Mouse (Mus musculus) cerebellum, adult 2 months (tissue): ENCODE data around the gene Mtnr1b. TPM values are rescaled to one million over a fixed set of nuclear protein-coding genes. Genes with fewer than 3 reads are reported as not detected.

Experiments
- DNase-seq, 2 experiments: peaks; one replicate each; pipeline ENCODE4 v3.0.0; 2021
- H3K27ac ChIP-seq: fragments of 200-500 bp; 2 replicates; pipeline ENCODE4 v1.5.1; 2012; ENCODE audit warnings: low read length, control low read depth, inconsistent platforms; ENCODE audit not compliant: insufficient read depth
- H3K27me3 ChIP-seq: fragments of 200-500 bp; 2 replicates; pipeline ENCODE4 v1.6.1; 2012; ENCODE audit warnings: inconsistent platforms, mild to moderate bottlenecking, low read length, moderate library complexity; ENCODE audit not compliant: control insufficient read depth, insufficient read depth
- H3K4me1 ChIP-seq: fragments of 200-500 bp; 2 replicates; pipeline ENCODE4 v1.6.1; 2011; ENCODE audit warnings: low read length; ENCODE audit not compliant: control insufficient read depth, insufficient read depth
- H3K4me3 ChIP-seq: fragments of 200-500 bp; replicated peaks from 2 replicates; pipeline ENCODE3; 2011; ENCODE audit warnings: mild to moderate bottlenecking, low read depth, low read length, control low read depth; ENCODE audit not compliant: insufficient read depth
- CTCF ChIP-seq: fragments of 200-500 bp; IDR thresholded peaks from 2 replicates; pipeline ENCODE4 v1.5.1; 2011; ENCODE audit warnings: low read depth, mild to moderate bottlenecking, control low read depth, low read length, moderate library complexity, borderline replicate concordance; ENCODE audit not compliant: insufficient read depth
- POLR2A ChIP-seq: fragments of 200-500 bp; IDR thresholded peaks from 2 replicates; pipeline ENCODE4 v1.6.1; 2011; ENCODE audit warnings: low read length, control low read depth, borderline replicate concordance; ENCODE audit not compliant: insufficient read depth
- WGBS: fragments of 180-500 bp; shearing (Covaris S2); methylation state at CpG from one replicate; pipeline ENCODE4 v1.1.7; 2018; 5-methylcytosine and 5-hydroxymethylcytosine counted together
- polyA plus RNA-seq: library from polyadenylated mRNA; depleted of rRNA; stranded (reverse); fragments of >200 nt; gene quantifications from 2 replicates; pipeline ENCODE4 v1.2.3, GENCODE M21; 2012

Gene Mtnr1b
- polyA plus RNA-seq, 1 experiment: not detected

- TF ChIP-seq POLR2A (no peak), CTCF (no peak)
- Histone ChIP-seq H3K4me1 (no peaks in the 10 kb centered on the region), H3K27ac (no peak overlapping the region), H3K27me3 (no peaks in the 10 kb centered on the region), H3K4me3 (no peak overlapping the region)
- no peak for DNase-seq
- 67% methylated on average over 5 of the region's 5 CpGs for WGBS
These were observed 12.4 kb upstream of the Mtnr1b start for GRCm38 (mm10) chr9:15886756-15887155.

GRCm38 (mm10) chr9:15880754-15881153 is 6.4 kb upstream of the Mtnr1b start:
- H3K4me1 ChIP-seq: no peaks in the 10 kb centered on the region
- H3K27me3 ChIP-seq: no peaks in the 10 kb centered on the region
- no peak overlapping the region for H3K27ac ChIP-seq
- no peak overlapping the region for H3K4me3 ChIP-seq
- DNase-seq: no peak
- TF ChIP-seq CTCF: no peak
- no peak for TF ChIP-seq POLR2A

DNA sequence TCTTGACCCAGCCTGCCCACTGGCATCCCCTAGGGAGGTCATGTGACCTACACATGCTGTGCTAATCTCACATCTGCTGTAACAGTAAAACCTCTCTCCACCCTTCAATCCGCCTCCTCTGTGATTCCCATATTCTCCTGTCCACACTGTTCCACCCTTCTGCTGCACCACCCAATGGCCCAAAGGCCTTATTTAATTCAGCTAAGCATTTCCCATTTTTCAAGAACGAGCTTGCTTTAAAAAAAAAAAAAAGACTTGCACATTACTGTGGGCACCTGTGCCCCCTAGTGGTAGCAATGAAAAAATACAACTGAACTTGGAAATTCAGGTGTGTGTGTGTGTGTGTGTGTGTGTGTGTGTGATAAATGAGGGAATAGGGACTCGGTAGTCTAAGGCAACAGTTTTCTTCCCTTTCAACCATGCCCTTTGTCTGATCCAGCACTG is 5.8 kb upstream of the Mtnr1b start:
- TF ChIP-seq CTCF (no peak; the same call in 1 of the 2 replicates), POLR2A (no peak)
- no peaks in the 10 kb centered on the region for H3K4me1 ChIP-seq
- H3K27ac ChIP-seq: no peak overlapping the region
- H3K27me3 ChIP-seq: no peaks in the 10 kb centered on the region
- H3K4me3 ChIP-seq: no peak overlapping the region
- WGBS: 16% methylated on average over 3 of the region's 3 CpGs
- peak in 1 of 2 experiments; percentile 9 for DNase-seq

DNA sequence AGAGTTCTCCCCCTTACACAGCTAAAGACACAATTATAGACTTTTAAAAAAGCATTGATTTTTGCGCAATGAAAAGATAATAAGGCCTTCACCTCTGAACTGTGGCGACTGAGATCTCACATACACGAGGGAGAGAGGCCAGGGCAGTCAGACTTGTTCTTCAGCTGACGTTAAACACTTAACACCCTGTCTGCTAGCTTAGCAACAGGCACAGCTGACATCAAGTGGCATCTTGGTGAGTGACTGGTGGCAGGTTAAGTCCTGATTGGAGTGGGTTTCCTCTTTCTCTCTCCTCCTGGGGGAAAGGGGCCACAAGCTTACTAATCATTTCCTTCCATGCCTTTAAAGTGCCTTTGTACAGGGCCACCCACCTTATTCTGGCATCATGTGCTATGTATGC is 4.3 kb downstream of the Mtnr1b start:
- H3K4me1 ChIP-seq: no peaks in the 10 kb centered on the region; the same call in 1 of the 2 replicates
- no peaks in the 10 kb centered on the region; the same call in 1 of the 2 replicates for H3K27me3 ChIP-seq
- no peak overlapping the region for H3K27ac ChIP-seq
- no peak for DNase-seq
- TF ChIP-seq POLR2A (no peak), CTCF (no peak)
- H3K4me3 ChIP-seq: no peak overlapping the region
- WGBS: 73% methylated on average over 4 of the region's 4 CpGs

GRCm38 (mm10) chr9:15869456-15869855 is 4.9 kb downstream of the Mtnr1b start:
- H3K4me1 ChIP-seq: no peaks in the 10 kb centered on the region; the same call in 1 of the 2 replicates
- 53% methylated on average over 4 of the region's 4 CpGs for WGBS
- TF ChIP-seq POLR2A (no peak), CTCF (no peak)
- DNase-seq: no peak
- no peak overlapping the region for H3K27ac ChIP-seq
- H3K4me3 ChIP-seq: no peak overlapping the region
- H3K27me3 ChIP-seq: no peaks in the 10 kb centered on the region; the same call in 1 of the 2 replicates

DNA sequence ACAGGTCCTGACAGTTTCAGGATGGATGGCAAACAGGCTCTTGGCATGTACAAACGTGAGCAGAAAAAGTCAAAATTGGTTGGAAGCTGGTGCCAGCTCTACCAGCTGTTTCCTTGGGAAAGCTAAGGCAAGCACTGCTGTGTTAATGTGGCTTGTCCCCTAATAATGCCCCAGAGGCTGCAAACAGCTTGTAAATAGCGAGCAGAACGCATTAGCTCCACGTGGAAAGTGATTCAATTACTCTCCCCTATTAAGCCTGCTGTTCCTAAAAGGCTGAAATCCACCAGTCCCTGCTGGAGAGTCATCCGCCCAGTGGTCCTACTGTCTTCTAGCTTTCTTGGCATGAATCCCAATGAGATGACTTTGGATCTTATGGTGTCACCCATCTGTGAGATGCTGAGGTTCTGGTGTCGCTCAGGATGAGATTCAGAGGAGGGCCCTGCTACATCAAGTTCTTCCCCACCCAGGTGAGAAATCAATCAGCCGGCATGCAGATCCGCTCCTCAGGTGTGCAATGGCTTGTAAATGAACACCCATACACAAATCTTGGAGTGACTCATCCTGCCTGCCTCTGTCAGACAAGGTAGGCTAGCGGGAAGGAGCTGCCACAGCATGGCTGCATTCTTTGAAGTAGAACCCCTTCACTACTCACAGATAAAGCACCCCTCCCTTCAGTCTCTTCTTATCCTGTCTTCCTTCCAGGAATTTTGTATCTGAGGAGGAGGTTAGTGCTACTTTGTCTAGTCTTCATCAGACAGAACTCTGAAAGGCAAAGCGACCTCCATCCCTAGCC is 7.9 kb downstream of the Mtnr1b start:
- H3K27me3 ChIP-seq: no peaks in the 10 kb centered on the region; the same call in 1 of the 2 replicates
- H3K4me3 ChIP-seq: no peak overlapping the region
- H3K4me1 ChIP-seq: no peaks in the 10 kb centered on the region; the same call in 1 of the 2 replicates
- TF ChIP-seq POLR2A (no peak), CTCF (no peak)
- 24% methylated on average over 10 of the region's 10 CpGs for WGBS
- H3K27ac ChIP-seq: no peak overlapping the region
- no peak for DNase-seq

DNA sequence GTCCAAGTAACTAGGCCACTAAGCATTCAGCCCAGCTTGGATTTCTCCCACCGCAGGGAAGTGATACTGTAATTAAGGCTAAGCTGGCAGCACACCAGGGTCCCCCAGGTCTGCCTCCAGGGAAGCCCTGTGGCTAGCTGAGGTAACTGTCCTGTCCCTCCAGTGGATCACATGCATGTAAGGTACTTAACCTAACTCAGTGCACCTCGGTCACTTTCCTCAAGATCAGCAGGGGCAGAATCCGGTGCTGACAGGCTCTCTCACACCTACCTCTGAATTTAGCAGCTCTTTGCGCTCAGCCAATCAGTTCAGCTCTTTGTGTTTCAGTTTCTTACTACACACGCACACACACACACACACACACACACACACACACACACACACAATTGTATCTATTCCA is 13.0 kb downstream of the Mtnr1b start:
- H3K27ac ChIP-seq: no peak overlapping the region
- H3K4me1 ChIP-seq: no peaks in the 10 kb centered on the region
- 60% methylated on average over 5 of the region's 5 CpGs for WGBS
- no peaks in the 10 kb centered on the region; the same call in 1 of the 2 replicates for H3K27me3 ChIP-seq
- no peak for DNase-seq
- H3K4me3 ChIP-seq: no peak overlapping the region
- TF ChIP-seq CTCF: no peak
- no peak for TF ChIP-seq POLR2A

DNA sequence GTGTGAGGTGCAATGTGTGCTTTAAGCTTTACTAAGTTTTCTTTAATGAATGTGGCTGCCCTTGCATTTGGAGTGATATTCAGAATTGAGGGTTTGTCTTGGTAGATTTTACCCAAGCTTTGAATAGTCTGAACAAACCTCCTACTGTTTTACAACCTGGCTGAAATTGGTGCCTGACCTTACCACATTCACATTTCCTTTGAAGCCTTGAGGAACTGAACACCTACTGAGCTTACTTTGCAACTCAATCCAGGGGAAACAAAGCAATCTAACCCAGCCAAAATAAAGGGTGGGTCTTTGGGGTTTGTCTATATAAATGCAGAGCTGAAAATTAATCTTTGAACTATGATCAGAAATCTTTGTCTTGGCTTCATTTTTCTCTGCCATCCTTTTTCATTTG is 23.6 kb downstream of the Mtnr1b start:
- TF ChIP-seq POLR2A (no peak), CTCF (no peak)
- H3K27ac ChIP-seq: no peak overlapping the region
- DNase-seq: no peak
- no peak overlapping the region for H3K4me3 ChIP-seq
- H3K27me3 ChIP-seq: no peaks in the 10 kb centered on the region
- no peaks in the 10 kb centered on the region for H3K4me1 ChIP-seq
